Mouse (Mus musculus) hindbrain, embryonic 16.5 days (tissue): ENCODE measurements around the gene Neb. TPM values are rescaled to one million over a fixed set of nuclear protein-coding genes. Genes with fewer than 3 reads are reported as not detected.

ENCODE experiments used
- ATAC-seq: fragments of 200-750 bp; cut with Nextera tagmentation; 2 replicates; pipeline ENCODE4 v1.8.0; 2017; ENCODE audit warnings: moderate TSS enrichment, moderate library complexity
- H3K27ac ChIP-seq: fragments of 300-500 bp; sonication (generic); 2 replicates; pipeline ENCODE4 v1.5.1; 2014; ENCODE audit warnings: low read depth, mild to moderate bottlenecking, control low read depth, low read length, moderate library complexity
- H3K27me3 ChIP-seq: fragments of 300-500 bp; sonication (generic); replicated peaks from 2 replicates; pipeline ENCODE4 v1.6.1; 2014; ENCODE audit warnings: low read length; ENCODE audit not compliant: control insufficient read depth, insufficient read depth
- H3K36me3 ChIP-seq: fragments of 300-500 bp; sonication (generic); 2 replicates; pipeline ENCODE4 v1.6.1; 2014; ENCODE audit warnings: mild to moderate bottlenecking, low read length, moderate library complexity, mixed read lengths; ENCODE audit not compliant: control insufficient read depth, insufficient read depth
- H3K4me1 ChIP-seq: fragments of 300-500 bp; sonication (generic); 2 replicates; pipeline ENCODE4 v1.6.1; 2014; ENCODE audit warnings: low read depth, low read length; ENCODE audit not compliant: control insufficient read depth, insufficient read depth
- H3K4me2 ChIP-seq: fragments of 300-500 bp; sonication (generic); 2 replicates; pipeline ENCODE4 v1.6.1; 2014; ENCODE audit warnings: mild to moderate bottlenecking, low read length, control low read depth, moderate library complexity
- H3K4me3 ChIP-seq: fragments of 300-500 bp; sonication (generic); 2 replicates; pipeline ENCODE4 v1.5.1; 2014; ENCODE audit warnings: mild to moderate bottlenecking, low read length, control low read depth, moderate library complexity
- H3K9ac ChIP-seq: fragments of 300-500 bp; sonication (generic); 2 replicates; pipeline ENCODE4 v1.6.1; 2014; ENCODE audit warnings: low read depth, mild to moderate bottlenecking, control low read depth, low read length, moderate library complexity
- H3K9me3 ChIP-seq: fragments of 300-500 bp; sonication (generic); 2 replicates; pipeline ENCODE4 v1.6.1; 2014; ENCODE audit warnings: mild to moderate bottlenecking, low read length, moderate library complexity; ENCODE audit not compliant: control insufficient read depth
- WGBS: fragments of 180-500 bp; shearing (Covaris S2); extraction: QIAGEN DNeasy Blood & Tissue Kit; methylation state at CpG from one replicate; pipeline ENCODE4 v1.1.7; 2014; 5-methylcytosine and 5-hydroxymethylcytosine counted together
- polyA plus RNA-seq: library from polyadenylated mRNA; unstranded; fragments of >200 nt; fragmentation: Nextera tagmentation; extraction: Ambion mirVana; gene quantifications from 2 replicates; pipeline ENCODE4 v1.2.1, GENCODE M21; 2015

Gene Neb
- polyA plus RNA-seq: 0.76 and 8.8 TPM in 2 replicates

DNA sequence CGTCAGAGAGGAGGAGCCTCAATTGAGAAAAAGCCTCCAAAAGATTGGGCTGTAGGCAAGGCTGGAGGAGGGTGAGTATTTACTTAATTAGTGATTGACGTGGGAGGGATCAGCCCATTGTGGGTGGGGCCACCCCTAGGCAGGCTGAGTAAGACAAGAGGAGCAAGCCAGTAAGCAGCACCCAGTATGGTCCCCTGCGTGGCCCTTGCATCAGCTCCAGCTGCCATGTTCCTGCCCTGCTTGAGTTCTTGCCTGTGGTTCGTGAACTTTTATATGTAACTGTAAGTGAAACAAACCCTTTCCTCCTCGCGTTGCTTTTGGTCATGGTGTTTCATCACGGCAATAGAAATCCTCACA is at the start of gene Neb:
TSS of gene Neb (minus strand) at position 27 of the 357 bp plus-strand sequence.
- Histone ChIP-seq H3K9ac (no peak within 1 kb of the TSS), H3K4me1 (no peaks in the 10 kb centered on the region), H3K4me3 (no peak within 1 kb of the TSS), H3K36me3 (no peaks in the 10 kb centered on the region), H3K9me3 (no peaks in the 10 kb centered on the region), H3K27ac (no peak within 1 kb of the TSS), H3K27me3 (no peaks in the 10 kb centered on the region), H3K4me2 (no peak within 1 kb of the TSS; the same call in 1 of the 2 replicates)
- WGBS: 51% methylated on average over 7 of the region's 7 CpGs
- no peak for ATAC-seq

DNA sequence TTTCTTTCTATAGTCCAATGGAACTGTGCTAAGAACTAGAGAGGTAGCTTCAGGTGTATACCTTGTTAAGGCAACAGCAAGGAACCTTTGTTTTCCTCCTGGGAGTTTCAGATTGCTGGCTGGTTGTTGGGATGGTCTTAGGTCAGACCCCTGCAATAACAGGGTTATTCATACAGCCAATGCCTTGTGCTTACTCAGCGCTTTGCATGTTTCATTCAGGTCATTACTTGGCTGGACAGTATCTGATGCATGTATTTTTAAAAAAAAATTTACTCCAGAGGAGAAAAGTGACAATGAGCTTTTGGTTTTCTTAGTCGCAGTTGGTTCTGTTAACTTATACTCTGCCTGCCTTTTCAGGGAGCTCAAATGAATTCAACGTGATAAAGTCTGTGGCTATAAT is 49.1 kb upstream of the Neb start:
- H3K36me3 ChIP-seq: no peaks in the 10 kb centered on the region
- no peak overlapping the region for H3K27ac ChIP-seq
- no peak overlapping the region for H3K4me2 ChIP-seq
- H3K9ac ChIP-seq: no peak overlapping the region
- ATAC-seq: no peak
- H3K27me3 ChIP-seq: no peaks in the 10 kb centered on the region
- no peak overlapping the region for H3K4me3 ChIP-seq
- H3K4me1 ChIP-seq: peaks cover 14% of the 10 kb centered on the region
- WGBS: 88% methylated on average over 3 of the region's 3 CpGs
- H3K9me3 ChIP-seq: no peaks in the 10 kb centered on the region

DNA sequence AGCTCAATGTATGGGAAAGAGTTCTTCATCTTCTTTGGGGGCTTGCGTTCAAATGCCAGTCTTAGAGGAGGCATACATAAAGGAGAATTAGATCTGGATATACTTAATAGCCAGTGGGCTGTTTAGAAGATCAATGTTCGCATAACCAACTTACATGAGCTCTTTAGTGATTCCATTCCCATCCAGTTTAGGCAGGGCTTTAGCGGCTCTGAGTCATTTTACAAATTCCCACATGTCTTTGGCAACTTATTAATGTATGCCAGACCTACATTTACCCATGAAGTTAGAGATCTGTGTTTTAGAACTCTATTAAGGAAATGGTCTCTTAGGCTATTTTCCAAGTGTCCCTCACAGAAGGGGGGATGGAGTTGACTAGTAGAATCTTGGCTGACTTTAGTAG is 47.8 kb upstream of the Neb start:
- Histone ChIP-seq H3K9me3 (no peaks in the 10 kb centered on the region), H3K36me3 (no peaks in the 10 kb centered on the region), H3K4me2 (no peak overlapping the region), H3K4me1 (peaks cover 25% of the 10 kb centered on the region), H3K9ac (no peak overlapping the region), H3K4me3 (no peak overlapping the region), H3K27ac (no peak overlapping the region), H3K27me3 (no peaks in the 10 kb centered on the region)
- 91% methylated on average over 3 of the region's 3 CpGs for WGBS
- ATAC-seq: no peak

DNA sequence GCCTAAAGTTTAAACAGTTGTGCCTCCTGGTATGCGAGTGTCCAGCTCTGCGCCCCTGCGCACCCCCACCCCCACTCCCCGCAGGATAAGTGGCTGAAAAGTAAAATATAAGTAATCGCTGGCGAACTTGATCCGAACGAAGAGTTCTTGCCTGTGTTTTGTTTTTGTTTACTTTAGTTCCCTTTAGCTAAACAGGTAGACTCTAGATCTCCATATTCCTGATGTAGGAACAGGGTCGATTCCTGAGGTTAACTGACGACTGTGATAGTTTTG is 47.2 kb upstream of the Neb start:
- peaks cover 26% of the 10 kb centered on the region for H3K4me1 ChIP-seq
- peak overlapping the region; percentile 67 for H3K27ac ChIP-seq
- no peaks in the 10 kb centered on the region for H3K36me3 ChIP-seq
- ATAC-seq: no peak
- H3K4me3 ChIP-seq: peak overlapping the region; percentile 98
- H3K4me2 ChIP-seq: peak overlapping the region; percentile 70
- no peaks in the 10 kb centered on the region for H3K27me3 ChIP-seq
- WGBS: 27% methylated on average over 10 of the region's 10 CpGs
- H3K9ac ChIP-seq: peak overlapping the region; percentile 93
- no peaks in the 10 kb centered on the region for H3K9me3 ChIP-seq

DNA sequence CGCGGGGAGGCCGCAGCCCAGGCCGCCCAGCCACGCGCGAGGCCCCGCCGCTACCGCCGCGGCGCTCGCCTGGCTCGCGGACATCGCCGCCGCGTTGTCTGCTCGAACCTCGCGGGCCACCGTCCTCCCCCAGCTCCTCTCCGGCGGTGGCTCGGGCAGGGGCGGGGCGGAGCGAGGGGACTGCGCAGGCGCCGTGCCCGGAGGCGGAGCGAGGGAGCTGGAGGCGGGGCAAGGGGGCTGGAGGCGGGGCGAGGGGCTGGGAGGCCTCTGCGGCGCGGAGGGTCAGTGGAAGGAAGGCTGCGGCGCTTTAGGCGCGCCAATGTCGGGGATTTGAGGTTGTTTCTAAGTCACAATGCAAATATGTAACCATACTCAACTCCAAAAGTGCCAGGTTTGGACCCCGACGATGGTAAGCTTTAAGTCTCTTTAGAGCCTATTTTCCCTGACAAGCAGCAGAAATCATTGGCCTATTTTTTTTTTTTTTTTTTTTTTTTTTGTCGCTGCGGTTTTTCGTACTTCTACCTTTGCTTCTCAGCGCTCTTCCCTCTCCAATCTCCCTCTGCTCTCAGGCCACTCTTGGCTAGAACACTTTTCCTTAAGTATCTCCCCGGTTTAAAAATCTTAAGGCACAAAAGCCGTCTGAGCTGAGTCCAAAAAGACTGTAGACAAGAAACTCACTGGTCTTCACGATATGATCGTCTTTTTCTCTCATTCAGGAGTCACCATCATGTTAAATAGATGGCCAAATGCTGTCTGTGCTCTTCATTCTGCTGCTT is 46.7 kb upstream of the Neb start, which contains the start of gene Arl5a:
TSS of gene Arl5a (minus strand) at position 155 of the 776 bp plus-strand sequence.
- Histone ChIP-seq H3K4me2 (peak within 1 kb of the TSS; percentile 70), H3K27me3 (no peaks in the 10 kb centered on the region), H3K9ac (peak within 1 kb of the TSS; percentile 93), H3K9me3 (no peaks in the 10 kb centered on the region), H3K36me3 (no peaks in the 10 kb centered on the region), H3K4me1 (peaks cover 26% of the 10 kb centered on the region), H3K4me3 (peak within 1 kb of the TSS; percentile 98), H3K27ac (peak within 1 kb of the TSS; percentile 92)
- ATAC-seq: peak; percentile 95
- WGBS: under 1% methylated on average over 56 of the region's 57 CpGs

DNA sequence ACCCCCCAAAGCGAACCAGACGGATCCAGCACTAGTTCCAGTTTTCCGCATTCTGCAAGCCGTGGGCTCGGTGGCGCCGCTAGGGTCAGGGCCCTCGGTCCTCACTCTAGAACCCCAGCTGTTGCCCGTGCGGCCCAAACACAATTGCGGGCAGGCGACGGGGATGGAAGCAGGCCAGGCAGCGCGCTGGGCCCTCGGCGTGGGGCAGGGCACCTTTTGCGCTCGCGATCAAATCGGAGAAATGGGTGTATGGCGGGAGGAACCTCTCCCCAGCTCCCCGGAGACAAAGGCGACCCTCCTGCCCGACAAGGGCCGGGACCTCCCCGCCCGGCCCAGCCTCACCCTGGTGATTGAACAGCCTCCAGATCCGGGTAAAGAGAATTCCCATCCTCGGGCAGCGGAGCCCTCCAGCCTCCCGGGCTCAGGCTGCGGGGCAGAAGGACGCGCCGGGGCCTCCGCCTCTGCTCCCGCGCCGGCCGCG is 46.0 kb upstream of the Neb start:
- ATAC-seq: peak; percentile 86
- H3K27me3 ChIP-seq: no peaks in the 10 kb centered on the region
- under 1% methylated on average over 42 of the region's 42 CpGs for WGBS

DNA sequence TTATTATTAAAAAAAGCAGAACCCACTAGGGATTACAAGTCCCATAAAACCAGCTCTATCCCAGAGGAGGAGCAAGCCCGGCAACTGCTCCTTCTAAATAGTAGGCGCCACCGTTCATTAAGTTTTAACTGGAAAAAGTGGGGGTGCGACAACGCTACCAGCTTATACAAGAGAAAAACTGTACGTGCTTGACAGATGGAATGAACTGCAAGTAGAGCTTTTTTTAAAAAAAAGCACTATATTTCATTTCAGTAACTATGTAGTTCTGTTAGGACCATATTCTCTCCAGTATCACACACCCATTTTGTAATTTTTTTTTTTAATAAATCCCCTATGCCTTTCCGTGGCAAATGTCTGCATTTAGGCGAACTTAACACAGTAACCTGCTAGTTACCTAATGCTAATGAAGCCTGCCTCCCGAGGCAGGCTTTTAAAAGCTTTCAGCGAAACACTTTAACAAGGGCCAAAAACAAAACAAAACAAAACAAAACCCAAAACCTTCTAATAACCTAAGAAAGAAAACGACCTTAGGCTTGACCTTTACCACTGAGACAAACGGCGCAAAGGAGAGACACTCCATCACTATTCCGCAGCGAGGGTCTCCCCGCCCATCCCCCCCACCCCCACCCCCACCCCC is 45.5 kb upstream of the Neb start:
- no peaks in the 10 kb centered on the region for H3K9me3 ChIP-seq
- H3K4me2 ChIP-seq: peak overlapping the region; percentile 65
- H3K9ac ChIP-seq: peak overlapping the region; percentile 93
- H3K4me3 ChIP-seq: peak overlapping the region; percentile 98
- H3K27ac ChIP-seq: peak overlapping the region; percentile 92; the same call in 1 of the 2 replicates
- under 1% methylated on average over 16 of the region's 16 CpGs for WGBS
- ATAC-seq: no peak
- no peaks in the 10 kb centered on the region for H3K36me3 ChIP-seq
- H3K4me1 ChIP-seq: peaks cover 26% of the 10 kb centered on the region
- no peaks in the 10 kb centered on the region for H3K27me3 ChIP-seq

More for the DNA sequence above, 46.0 kb upstream of the Neb start:
- no peaks in the 10 kb centered on the region for H3K36me3 ChIP-seq
- no peaks in the 10 kb centered on the region for H3K9me3 ChIP-seq
- H3K4me2 ChIP-seq: peak overlapping the region; percentile 65
- peak overlapping the region; percentile 92 for H3K27ac ChIP-seq
- peak overlapping the region; percentile 93 for H3K9ac ChIP-seq
- H3K4me1 ChIP-seq: peaks cover 26% of the 10 kb centered on the region
- H3K4me3 ChIP-seq: peak overlapping the region; percentile 98

DNA sequence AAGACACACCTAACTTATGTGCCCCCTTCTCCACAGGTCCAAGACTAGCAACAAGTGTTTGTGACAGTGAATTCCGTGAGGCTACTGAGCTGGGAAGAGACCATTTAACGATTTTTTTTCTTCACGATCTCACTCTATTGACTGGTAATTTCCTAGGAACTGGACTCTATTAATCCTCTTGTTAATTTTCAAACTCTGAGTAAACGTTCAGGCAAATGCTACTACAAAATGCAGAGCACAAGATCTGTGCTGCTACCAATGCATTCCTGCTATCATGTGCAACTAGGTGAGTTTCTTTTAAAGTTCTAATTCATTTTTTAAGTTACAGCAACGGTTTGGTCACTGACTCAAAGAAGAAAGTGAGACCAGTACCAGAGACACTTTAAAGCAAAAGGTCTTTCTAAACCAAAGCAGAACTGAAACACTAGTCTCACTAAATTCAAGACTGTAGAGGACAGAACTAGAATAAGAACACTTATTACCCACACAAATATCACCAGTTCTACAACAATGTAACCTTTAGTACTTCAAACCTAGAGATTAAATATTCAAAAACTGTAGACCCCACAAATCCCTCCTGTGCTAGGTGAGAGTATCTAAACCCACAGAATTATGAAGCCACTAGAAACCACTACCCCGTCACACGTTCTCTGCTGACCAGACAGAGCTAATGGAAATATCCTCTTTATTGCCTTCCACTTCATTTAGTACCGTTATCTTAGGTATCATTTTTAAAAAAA is 44.8 kb upstream of the Neb start:
- WGBS: 49% methylated on average over 8 of the region's 8 CpGs

DNA sequence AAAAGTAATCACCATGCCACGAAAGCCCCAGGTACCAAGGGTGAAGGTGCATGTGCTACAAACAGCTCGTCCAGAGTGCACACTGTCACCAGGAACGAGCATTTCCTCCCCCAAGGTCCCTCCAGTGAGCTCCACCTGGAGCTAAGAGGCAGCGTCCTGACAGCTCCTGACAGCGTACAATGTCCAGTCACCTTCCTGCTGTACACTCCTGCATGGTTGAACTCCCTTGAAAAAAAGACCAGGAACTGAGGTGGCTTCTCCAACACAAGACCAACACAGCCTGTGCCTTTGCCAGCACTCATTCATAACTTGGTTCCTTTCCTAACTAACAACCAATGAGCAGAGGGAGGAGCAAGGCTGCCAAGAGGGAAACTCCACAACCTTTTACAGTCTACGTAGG is 42.9 kb upstream of the Neb start:
- H3K27me3 ChIP-seq: no peaks in the 10 kb centered on the region
- no peaks in the 10 kb centered on the region; the same call in 1 of the 2 replicates for H3K9me3 ChIP-seq
- H3K4me1 ChIP-seq: peaks cover 26% of the 10 kb centered on the region
- ATAC-seq: no peak
- no peak overlapping the region for H3K9ac ChIP-seq
- WGBS: 69% methylated on average over 6 of the region's 6 CpGs
- no peak overlapping the region for H3K4me3 ChIP-seq
- H3K36me3 ChIP-seq: no peaks in the 10 kb centered on the region
- no peak overlapping the region for H3K27ac ChIP-seq
- H3K4me2 ChIP-seq: no peak overlapping the region

More for the DNA sequence above, 44.8 kb upstream of the Neb start:
- Histone ChIP-seq H3K4me3 (peak overlapping the region; percentile 98), H3K4me2 (peak overlapping the region; percentile 65), H3K9me3 (no peaks in the 10 kb centered on the region), H3K4me1 (peaks cover 26% of the 10 kb centered on the region), H3K27me3 (no peaks in the 10 kb centered on the region), H3K27ac (no peak overlapping the region), H3K36me3 (no peaks in the 10 kb centered on the region), H3K9ac (no peak overlapping the region; the same call in 1 of the 2 replicates)
- ATAC-seq: no peak
